Mouse (Mus musculus) cortical plate, adult 2 months (tissue): ENCODE results near the gene Mtch2.

Experiments used
- CTCF ChIP-seq: fragments of 200-500 bp; IDR thresholded peaks from 2 replicates; pipeline ENCODE4 v1.5.1; 2011; ENCODE audit warnings: mild to moderate bottlenecking, control low read depth, low read length; ENCODE audit not compliant: insufficient read depth; ENCODE audit errors: extremely low read depth
- POLR2A ChIP-seq: fragments of 200-500 bp; IDR thresholded peaks from 2 replicates; pipeline ENCODE4 v1.6.1; 2011; ENCODE audit warnings: mild to moderate bottlenecking, low read length, control low read depth; ENCODE audit not compliant: insufficient read depth; ENCODE audit errors: extremely low read depth

DNA sequence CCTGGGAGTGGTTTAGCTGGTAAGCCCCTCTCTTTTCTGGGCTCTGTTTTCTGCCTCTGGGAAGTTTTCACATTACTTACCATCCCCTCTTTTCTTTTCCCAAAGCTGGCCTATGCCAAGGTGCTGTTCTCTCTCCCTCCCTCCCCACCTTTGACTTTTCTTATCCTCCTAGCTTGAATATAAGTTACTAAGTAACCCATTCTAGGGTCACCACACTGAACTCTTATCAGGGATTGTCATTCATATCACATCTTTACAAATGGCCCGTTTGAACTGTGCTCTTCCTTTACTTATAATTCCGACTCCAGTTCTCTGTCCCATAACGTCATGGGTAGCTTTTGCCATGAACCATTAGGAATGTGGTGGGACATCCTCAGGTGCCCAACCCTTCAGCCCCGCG, 1.7 kb upstream of the Mtch2 start:
- TF ChIP-seq POLR2A (no peak), CTCF (no peak)
